Mouse (Mus musculus): ENCODE measurements around the gene Hist1h2af. TPM values are rescaled to one million over a fixed set of nuclear protein-coding genes. Genes with fewer than 3 reads are reported as not detected.
"Not testable (repeated sequence)": the region's sequence is repeated elsewhere in the genome, so short reads cannot be mapped to it uniquely, and the experiment has no call there.

Gene Hist1h2af
- polyA plus RNA-seq, 1 experiment from 2014 or later, result 5.4 TPM

DNA sequence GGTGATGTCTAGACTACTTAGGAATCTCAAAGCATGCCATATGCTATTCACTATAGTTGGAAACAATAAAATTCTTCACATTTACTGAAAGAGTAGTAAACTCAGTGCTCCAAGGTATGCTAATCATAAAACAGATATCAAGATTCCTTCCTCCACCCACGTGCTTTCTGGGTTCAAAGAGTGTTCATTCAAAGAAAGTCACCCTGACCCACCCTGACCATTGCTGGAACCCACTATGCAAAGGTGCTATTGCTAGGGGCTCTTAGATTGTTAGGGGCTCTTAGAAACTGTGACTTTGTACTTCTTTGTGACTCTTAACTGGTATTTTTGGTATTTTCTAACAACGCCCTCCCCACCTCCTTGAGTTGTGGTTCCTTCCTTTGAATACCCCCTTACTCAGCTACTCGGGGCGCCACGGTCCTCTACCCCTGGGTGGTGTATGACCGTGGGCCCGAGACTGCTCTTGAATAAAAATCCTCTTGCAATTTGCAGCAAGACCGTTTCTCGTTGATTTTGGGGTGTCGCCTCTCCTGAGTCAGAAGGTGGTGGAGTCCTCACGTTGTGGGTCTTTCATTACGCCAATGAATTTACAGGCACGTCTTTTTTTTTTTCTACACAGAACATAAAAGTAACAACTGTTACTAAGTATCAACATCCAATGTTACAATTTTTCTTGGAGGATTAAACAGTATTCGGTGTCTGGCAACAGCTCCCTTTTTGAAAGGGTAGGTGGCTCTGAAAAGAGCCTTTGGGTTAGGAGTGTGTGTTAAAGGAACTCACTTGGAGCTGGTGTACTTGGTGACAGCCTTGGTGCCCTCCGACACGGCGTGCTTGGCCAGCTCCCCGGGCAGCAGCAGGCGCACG is 39.6 kb downstream of the Hist1h2af start:
- WGBS, result 25% methylated on average over 18 of the region's 20 CpGs
- peak overlapping the region; percentile 70 for H3K4me2 ChIP-seq (ENCODE audit: low read length)
- not testable (repeated sequence) for ATAC-seq (ENCODE audit: insufficient number of reproducible peaks, insufficient read depth, low FRiP score, low read depth)

DNA sequence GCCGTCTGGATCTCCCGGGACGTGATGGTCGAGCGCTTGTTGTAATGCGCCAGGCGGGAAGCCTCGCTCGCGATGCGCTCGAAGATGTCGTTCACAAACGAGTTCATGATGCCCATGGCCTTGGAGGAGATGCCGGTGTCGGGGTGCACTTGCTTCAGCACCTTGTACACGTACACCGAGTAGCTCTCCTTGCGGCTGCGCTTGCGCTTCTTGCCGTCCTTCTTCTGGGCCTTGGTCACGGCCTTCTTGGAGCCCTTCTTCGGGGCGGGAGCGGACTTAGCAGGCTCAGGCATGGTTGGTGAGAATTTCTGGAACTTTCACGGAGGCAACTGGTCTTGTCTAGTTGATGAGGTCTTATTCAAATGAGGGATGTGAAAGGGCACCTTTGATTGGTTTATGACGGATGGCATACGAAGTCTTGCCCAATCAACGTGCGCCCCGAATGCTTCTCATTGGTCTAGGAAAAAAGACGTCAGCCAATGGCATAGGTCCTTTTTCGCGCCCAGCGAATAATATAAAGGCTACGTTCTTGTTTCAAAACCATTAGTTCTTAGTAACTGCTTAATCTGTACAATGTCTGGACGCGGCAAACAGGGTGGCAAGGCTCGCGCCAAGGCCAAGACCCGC is 40.3 kb downstream of the Hist1h2af start, which contains the start of the genes Hist1h2bf and Hist1h2ad:
Gene Hist1h2bf, minus strand, starts transcription at position 299 of the 627 bp plus-strand sequence.
Gene Hist1h2ad, plus strand, starts transcription at position 484 of the 627 bp plus-strand sequence.
- ATAC-seq (ENCODE audit: insufficient number of reproducible peaks, insufficient read depth, low FRiP score, low read depth), result peak; percentile 87
- Histone ChIP-seq H3K4me1 (ENCODE audit: control insufficient read depth in 2 of 2, insufficient read depth in 2 of 2, low read length in 2 of 2) (peaks cover 3 to 23% of the 10 kb centered on the region in 2 experiments), H3K4me2 (ENCODE audit: low read length) (peak within 1 kb of the TSS; percentile 70), H3K4me3 (ENCODE audit: control insufficient read depth in 1 of 2, insufficient read depth in 1 of 2, low read depth in 1 of 2, low read length in 2 of 2) (peak within 1 kb of the TSS; percentile 44 to 47), H3K27ac (replicated peaks in 1 of 2; ENCODE audit: control insufficient read depth in 1 of 2, insufficient read depth in 1 of 2, low read depth in 2 of 2, low read length in 2 of 2) (peak within 1 kb of the TSS; percentile 82 to 95), H3K9ac (ENCODE audit: low read length) (peak within 1 kb of the TSS; percentile 80)
- H3K36me3 ChIP-seq (ENCODE audit: control insufficient read depth, insufficient read depth, low read length); H3K27me3 ChIP-seq (ENCODE audit: control insufficient read depth, insufficient read depth, low read length); H3K9me3 ChIP-seq (ENCODE audit: control insufficient read depth, low read length): not testable (repeated sequence)
- WGBS, result under 1% methylated on average over 35 of the region's 42 CpGs

More for the DNA sequence above, 39.6 kb downstream of the Hist1h2af start:
- H3K9me3 ChIP-seq (ENCODE audit: control insufficient read depth, low read length); H3K27me3 ChIP-seq (ENCODE audit: control insufficient read depth, insufficient read depth, low read length); H3K36me3 ChIP-seq (ENCODE audit: control insufficient read depth, insufficient read depth, low read length): not testable (repeated sequence)
- Histone ChIP-seq H3K4me3 (ENCODE audit: control insufficient read depth in 1 of 2, insufficient read depth in 1 of 2, low read depth in 1 of 2, low read length in 2 of 2) (peak overlapping the region; percentile 44 to 47), H3K9ac (ENCODE audit: low read length) (peak overlapping the region; percentile 80), H3K4me1 (ENCODE audit: control insufficient read depth in 2 of 2, insufficient read depth in 2 of 2, low read length in 2 of 2) (peaks cover 3 to 23% of the 10 kb centered on the region in 2 experiments), H3K27ac (replicated peaks in 1 of 2; ENCODE audit: control insufficient read depth in 1 of 2, insufficient read depth in 1 of 2, low read depth in 2 of 2, low read length in 2 of 2) (peak overlapping the region; percentile 95 to 96)

DNA sequence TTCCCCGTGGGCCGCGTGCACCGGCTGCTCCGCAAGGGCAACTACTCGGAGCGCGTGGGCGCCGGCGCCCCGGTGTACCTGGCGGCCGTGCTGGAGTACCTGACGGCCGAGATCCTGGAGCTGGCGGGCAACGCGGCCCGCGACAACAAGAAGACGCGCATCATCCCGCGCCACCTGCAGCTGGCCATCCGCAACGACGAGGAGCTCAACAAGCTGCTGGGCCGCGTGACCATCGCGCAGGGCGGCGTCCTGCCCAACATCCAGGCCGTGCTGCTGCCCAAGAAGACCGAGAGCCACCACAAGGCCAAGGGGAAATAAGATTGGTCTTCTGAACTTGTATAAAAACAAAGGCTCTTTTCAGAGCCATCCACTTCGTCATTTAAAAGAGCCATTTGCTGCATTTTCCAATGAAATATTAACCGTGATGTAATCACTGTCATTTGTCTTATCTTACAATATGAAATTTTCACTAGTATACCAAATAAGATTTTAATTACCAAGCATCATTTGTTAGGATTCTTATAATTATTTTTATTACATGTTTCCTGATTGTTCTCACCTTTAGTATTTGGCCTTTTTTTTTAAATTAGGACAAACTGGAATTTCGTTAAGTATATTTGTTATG is 41.0 kb downstream of the Hist1h2af start:
- not testable (repeated sequence) for H3K27me3 ChIP-seq (ENCODE audit: control insufficient read depth, insufficient read depth, low read length); ATAC-seq (ENCODE audit: insufficient number of reproducible peaks, insufficient read depth, low FRiP score, low read depth); H3K36me3 ChIP-seq (ENCODE audit: control insufficient read depth, insufficient read depth, low read length); H3K9me3 ChIP-seq (ENCODE audit: control insufficient read depth, low read length)
- Histone ChIP-seq H3K9ac (ENCODE audit: low read length) (peak overlapping the region; percentile 69), H3K4me1 (ENCODE audit: control insufficient read depth in 2 of 2, insufficient read depth in 2 of 2, low read length in 2 of 2) (peaks cover 3 to 23% of the 10 kb centered on the region in 2 experiments), H3K4me2 (ENCODE audit: low read length) (peak overlapping the region; percentile 70), H3K4me3 (ENCODE audit: control insufficient read depth in 1 of 2, insufficient read depth in 1 of 2, low read depth in 1 of 2, low read length in 2 of 2) (peak overlapping the region; percentile 30 to 44), H3K27ac (replicated peaks in 1 of 2; ENCODE audit: control insufficient read depth in 1 of 2, insufficient read depth in 1 of 2, low read depth in 2 of 2, low read length in 2 of 2) (peak overlapping the region; percentile 81 to 82)
- 5% methylated on average over 5 of the region's 39 CpGs for WGBS

DNA sequence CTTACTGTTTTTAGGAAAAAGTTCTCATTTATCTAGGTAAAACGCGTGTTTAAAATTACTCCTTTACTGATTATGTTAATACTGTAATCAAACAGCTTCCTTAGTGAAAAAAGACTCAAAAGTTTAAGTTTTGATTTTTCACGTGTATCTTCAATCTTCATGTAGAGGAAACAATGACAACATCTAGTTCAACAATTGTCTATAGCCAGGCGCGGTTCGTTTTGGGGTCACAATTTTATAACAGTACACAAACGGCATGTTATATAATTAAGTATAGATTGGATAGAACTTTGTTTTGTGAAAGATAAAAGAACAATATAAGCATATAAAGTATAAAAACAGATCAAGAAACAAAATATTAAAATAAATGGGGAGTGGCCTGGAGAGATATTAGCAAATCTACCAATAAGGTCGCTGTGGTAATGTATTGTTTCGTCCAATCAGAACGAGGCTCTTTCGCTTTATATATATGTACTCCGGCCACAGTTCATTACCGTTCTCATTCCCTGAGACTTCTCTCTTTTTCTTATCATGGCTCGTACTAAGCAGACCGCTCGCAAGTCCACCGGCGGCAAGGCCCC is 41.7 kb downstream of the Hist1h2af start, which contains the start of gene Hist1h3d:
Gene Hist1h3d, plus strand, starts transcription at position 493 of the 581 bp plus-strand sequence.
- Histone ChIP-seq H3K9me3 (ENCODE audit: control insufficient read depth, low read length) (no peaks in the 10 kb centered on the region), H3K27me3 (ENCODE audit: control insufficient read depth, insufficient read depth, low read length) (no peaks in the 10 kb centered on the region), H3K36me3 (ENCODE audit: control insufficient read depth, insufficient read depth, low read length) (no peaks in the 10 kb centered on the region), H3K9ac (ENCODE audit: low read length) (peak within 1 kb of the TSS; percentile 79), H3K4me2 (ENCODE audit: low read length) (peak within 1 kb of the TSS; percentile 70), H3K4me1 (ENCODE audit: control insufficient read depth in 2 of 2, insufficient read depth in 2 of 2, low read length in 2 of 2) (peaks cover 3 to 19% of the 10 kb centered on the region in 2 experiments), H3K4me3 (ENCODE audit: control insufficient read depth in 1 of 2, insufficient read depth in 1 of 2, low read depth in 1 of 2, low read length in 2 of 2) (peak within 1 kb of the TSS; percentile 37 to 44), H3K27ac (replicated peaks in 1 of 2; ENCODE audit: control insufficient read depth in 1 of 2, insufficient read depth in 1 of 2, low read depth in 2 of 2, low read length in 2 of 2) (peak within 1 kb of the TSS; percentile 81)
- peak; percentile 58 for ATAC-seq (ENCODE audit: insufficient number of reproducible peaks, insufficient read depth, low FRiP score, low read depth)
- WGBS, result 2% methylated on average over 18 of the region's 18 CpGs

DNA sequence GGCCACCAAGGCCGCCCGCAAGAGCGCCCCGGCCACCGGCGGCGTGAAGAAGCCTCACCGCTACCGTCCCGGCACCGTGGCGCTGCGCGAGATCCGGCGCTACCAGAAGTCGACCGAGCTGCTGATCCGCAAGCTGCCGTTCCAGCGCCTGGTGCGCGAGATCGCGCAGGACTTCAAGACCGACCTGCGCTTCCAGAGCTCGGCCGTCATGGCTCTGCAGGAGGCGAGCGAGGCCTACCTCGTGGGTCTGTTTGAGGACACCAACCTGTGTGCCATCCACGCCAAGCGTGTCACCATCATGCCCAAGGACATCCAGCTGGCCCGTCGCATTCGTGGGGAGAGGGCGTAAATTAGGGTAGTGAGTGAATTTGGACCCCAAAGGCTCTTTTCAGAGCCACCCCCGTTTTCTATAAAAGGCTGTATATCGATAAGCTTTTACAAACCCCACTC is 42.2 kb downstream of the Hist1h2af start:
- not testable (repeated sequence) for H3K9me3 ChIP-seq (ENCODE audit: control insufficient read depth, low read length); H3K27me3 ChIP-seq (ENCODE audit: control insufficient read depth, insufficient read depth, low read length); ATAC-seq (ENCODE audit: insufficient number of reproducible peaks, insufficient read depth, low FRiP score, low read depth); H3K36me3 ChIP-seq (ENCODE audit: control insufficient read depth, insufficient read depth, low read length)
- Histone ChIP-seq H3K4me2 (ENCODE audit: low read length) (peak overlapping the region; percentile 70), H3K9ac (ENCODE audit: low read length) (peak overlapping the region; percentile 79), H3K4me1 (ENCODE audit: control insufficient read depth in 2 of 2, insufficient read depth in 2 of 2, low read length in 2 of 2) (peaks cover 3 to 18% of the 10 kb centered on the region in 2 experiments; a peak in 3 of 4 replicates), H3K4me3 (ENCODE audit: control insufficient read depth in 1 of 2, insufficient read depth in 1 of 2, low read depth in 1 of 2, low read length in 2 of 2) (peak overlapping the region; percentile 37 to 44), H3K27ac (replicated peaks in 1 of 2; ENCODE audit: control insufficient read depth in 1 of 2, insufficient read depth in 1 of 2, low read depth in 2 of 2, low read length in 2 of 2) (peak overlapping the region; percentile 45 to 67)
- 2% methylated on average over 11 of the region's 40 CpGs for WGBS

DNA sequence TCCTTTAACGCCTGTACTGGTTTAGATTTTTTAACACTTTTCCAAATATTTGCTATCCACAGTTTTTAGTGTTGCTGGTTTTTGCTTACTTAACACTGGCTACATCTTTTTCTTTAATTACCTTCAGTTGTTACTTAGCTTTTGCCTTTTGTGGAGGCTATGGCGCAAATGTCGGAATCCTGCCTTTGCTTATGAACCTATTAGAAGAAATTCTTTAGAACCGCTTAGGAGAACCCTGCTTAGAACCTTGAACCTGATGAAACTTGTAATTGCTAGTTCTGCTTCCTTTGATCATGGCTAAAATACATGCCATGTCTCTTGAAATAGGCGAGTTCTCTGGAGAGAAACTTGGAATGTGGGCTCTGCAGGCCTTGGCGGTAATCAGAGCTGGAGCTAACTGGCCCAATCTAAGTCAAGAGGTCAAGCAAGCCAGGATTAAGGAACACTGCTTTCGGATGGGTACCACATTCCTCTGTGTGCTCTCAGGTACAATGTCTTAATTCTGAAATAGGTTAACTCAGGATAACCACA is 42.7 kb downstream of the Hist1h2af start:
- Histone ChIP-seq H3K4me3 (ENCODE audit: control insufficient read depth in 1 of 2, insufficient read depth in 1 of 2, low read depth in 1 of 2, low read length in 2 of 2) (peak overlapping the region; percentile 18 to 44), H3K27ac (replicated peaks in 1 of 2; ENCODE audit: control insufficient read depth in 1 of 2, insufficient read depth in 1 of 2, low read depth in 2 of 2, low read length in 2 of 2) (peak overlapping the region; percentile 61 to 67), H3K4me1 (ENCODE audit: control insufficient read depth in 2 of 2, insufficient read depth in 2 of 2, low read length in 2 of 2) (peaks cover 3 to 18% of the 10 kb centered on the region in 2 experiments; a peak in 3 of 4 replicates), H3K9ac (ENCODE audit: low read length) (peak overlapping the region; percentile 79), H3K9me3 (ENCODE audit: control insufficient read depth, low read length) (no peaks in the 10 kb centered on the region), H3K36me3 (ENCODE audit: control insufficient read depth, insufficient read depth, low read length) (no peaks in the 10 kb centered on the region), H3K4me2 (ENCODE audit: low read length) (peak overlapping the region; percentile 70), H3K27me3 (ENCODE audit: control insufficient read depth, insufficient read depth, low read length) (no peaks in the 10 kb centered on the region)
- no peak for ATAC-seq (ENCODE audit: insufficient number of reproducible peaks, insufficient read depth, low FRiP score, low read depth)
- WGBS, result 26% methylated on average over 7 of the region's 7 CpGs

Measured in heart, embryonic 14.5 days (tissue).